Mouse (Mus musculus) liver, embryonic 14.5 days (tissue): Measurements from ENCODE around the gene Gale. TPM values are rescaled to one million over a fixed set of nuclear protein-coding genes. Genes with fewer than 3 reads are reported as not detected.

Experiments
- ATAC-seq: fragments of 200-750 bp; cut with Nextera tagmentation; 2 replicates; pipeline ENCODE4 v1.8.0; 2017; ENCODE audit warnings: moderate number of reproducible peaks, mild to moderate bottlenecking, moderate library complexity; ENCODE audit not compliant: insufficient read depth
- DNase-seq, 3 experiments: peaks; one replicate each; pipeline ENCODE4 v3.0.0-alpha.2; 2012 to 2013; ENCODE audit warnings: low read depth in 3 of 3, low spot score in 3 of 3
- H3K27ac ChIP-seq: fragments of 300-500 bp; sonication (generic); 2 replicates; pipeline ENCODE4 v1.5.1; 2014; ENCODE audit warnings: moderate library complexity, mild to moderate bottlenecking, control low read depth, inconsistent platforms
- H3K27me3 ChIP-seq: fragments of 300-500 bp; sonication (generic); 2 replicates; pipeline ENCODE4 v1.6.1; 2014; ENCODE audit warnings: mild to moderate bottlenecking, low read length, moderate library complexity; ENCODE audit not compliant: control insufficient read depth, insufficient read depth
- H3K36me3 ChIP-seq: fragments of 300-500 bp; sonication (generic); replicated peaks from 2 replicates; pipeline ENCODE4 v1.6.1; 2014; ENCODE audit warnings: low read depth; ENCODE audit not compliant: control insufficient read depth, insufficient read depth
- H3K4me1 ChIP-seq, 2 experiments: fragments of 200-500 bp in 1 of 2; fragments of 300-500 bp in 1 of 2; sonication (generic) in 1 of 2; replicated peaks; 2 replicates each; pipeline ENCODE4 v1.6.1; 2012 to 2014; ENCODE audit warnings: antibody characterized with exemption in 1 of 2, inconsistent platforms in 1 of 2, low read length in 1 of 2; ENCODE audit not compliant: control insufficient read depth in 2 of 2, insufficient read depth in 2 of 2
- H3K4me2 ChIP-seq: fragments of 300-500 bp; sonication (generic); 2 replicates; pipeline ENCODE4 v1.6.1; 2014; ENCODE audit warnings: low read depth, mild to moderate bottlenecking, control low read depth, moderate library complexity
- H3K4me3 ChIP-seq, 2 experiments: fragments of 200-500 bp in 1 of 2; fragments of 300-500 bp in 1 of 2; sonication (generic) in 1 of 2; 2 replicates each; pipeline ENCODE4 v1.5.1; 2012 to 2014; ENCODE audit warnings: low read depth in 2 of 2, low read length in 2 of 2, mild to moderate bottlenecking in 2 of 2, control low read depth in 1 of 2, inconsistent platforms in 1 of 2, moderate library complexity in 1 of 2; ENCODE audit not compliant: insufficient read depth in 1 of 2
- H3K9ac ChIP-seq: fragments of 300-500 bp; sonication (generic); replicated peaks from 2 replicates; pipeline ENCODE4 v1.6.1; 2014; ENCODE audit warnings: mild to moderate bottlenecking, control low read depth, moderate library complexity
- H3K9me3 ChIP-seq: fragments of 300-500 bp; sonication (generic); 2 replicates; pipeline ENCODE4 v1.6.1; 2016; ENCODE audit warnings: low read length, mixed read lengths; ENCODE audit not compliant: control insufficient read depth
- CTCF ChIP-seq: IDR thresholded peaks from 2 replicates; pipeline ENCODE4 v1.5.1; 2016; ENCODE audit warnings: antibody characterized with exemption, low read depth, control low read depth
- EP300 ChIP-seq: IDR thresholded peaks from 2 replicates; pipeline ENCODE4 v1.6.1; 2016; ENCODE audit warnings: antibody characterized with exemption, low read depth
- WGBS: fragments of 180-500 bp; shearing (Covaris S2); extraction: QIAGEN DNeasy Blood & Tissue Kit; methylation state at CpG from one replicate; pipeline ENCODE4 v1.1.7; 2014; ENCODE audit not compliant: insufficient replicate concordance; 5-methylcytosine and 5-hydroxymethylcytosine counted together
- polyA plus RNA-seq, 2 experiments: library from polyadenylated mRNA; depleted of rRNA in 1 of 2; stranded (reverse) in 1 of 2; unstranded in 1 of 2; fragments of >200 nt; fragmentation: Nextera tagmentation in 1 of 2; extraction: Ambion mirVana in 1 of 2; gene quantifications; 2 replicates each; pipeline versions ENCODE4 v1.2.1 to v1.2.3; 2012 to 2014

Gale gene
- polyA plus RNA-seq, 2 experiments = 22.8 to 38.0 TPM

GRCm38 (mm10) chr4:135961709-135962108, 1.8 kb upstream of the Gale start:
- no peaks in the 10 kb centered on the region for H3K27me3 ChIP-seq
- H3K9ac ChIP-seq = no peak overlapping the region
- H3K4me2 ChIP-seq = no peak overlapping the region
- TF ChIP-seq EP300 (no peak), CTCF (no peak)
- 79% methylated on average over 5 of the region's 5 CpGs for WGBS
- DNase-seq (no peak), ATAC-seq (no peak)
- no peak overlapping the region for H3K27ac ChIP-seq
- peaks cover 4 to 10% of the 10 kb centered on the region in 2 experiments for H3K4me1 ChIP-seq
- H3K9me3 ChIP-seq = no peaks in the 10 kb centered on the region
- H3K4me3 ChIP-seq = no peak overlapping the region
- H3K36me3 ChIP-seq = no peaks in the 10 kb centered on the region; the same call in 1 of the 2 replicates

- ATAC-seq (no peak), DNase-seq (no peak)
- peaks cover under 1% of the 10 kb centered on the region; the same call in 1 of the 2 replicates for H3K36me3 ChIP-seq
- no peaks in the 10 kb centered on the region for H3K27me3 ChIP-seq
- H3K9me3 ChIP-seq = no peaks in the 10 kb centered on the region
- 72% methylated on average over 7 of the region's 7 CpGs for WGBS
- H3K4me1 ChIP-seq = peaks cover 4 to 10% of the 10 kb centered on the region in 2 experiments
- H3K9ac ChIP-seq = no peak overlapping the region; the same call in 1 of the 2 replicates
- TF ChIP-seq EP300 = no peak
- TF ChIP-seq CTCF = no peak
- H3K27ac ChIP-seq = no peak overlapping the region
- no peak overlapping the region for H3K4me3 ChIP-seq
- H3K4me2 ChIP-seq = peak overlapping the region; percentile 99
Measured at GRCm38 (mm10) chr4:135962198-135962597, 1.3 kb upstream of the Gale start.

GRCm38 (mm10) chr4:135962946-135963345, 581 bp upstream of the Gale start:
- peaks cover 4 to 10% of the 10 kb centered on the region in 2 experiments for H3K4me1 ChIP-seq
- H3K36me3 ChIP-seq = peaks cover 5% of the 10 kb centered on the region; the same call in 1 of the 2 replicates
- 7% methylated on average over 15 of the region's 15 CpGs for WGBS
- H3K27ac ChIP-seq = peak overlapping the region; percentile 78
- peak overlapping the region; percentile 86 for H3K9ac ChIP-seq
- ATAC-seq (peak; percentile 16; the same call in 1 of the 2 replicates), DNase-seq (no peak)
- TF ChIP-seq EP300 (no peak), CTCF (no peak)
- H3K27me3 ChIP-seq = no peaks in the 10 kb centered on the region
- no peaks in the 10 kb centered on the region for H3K9me3 ChIP-seq
- peak overlapping the region; percentile 99 for H3K4me2 ChIP-seq
- peak overlapping the region; percentile 80 to 90 for H3K4me3 ChIP-seq

GRCm38 (mm10) chr4:135964426-135964825, 899 bp downstream of the Gale start:
- H3K27me3 ChIP-seq = no peaks in the 10 kb centered on the region
- H3K4me1 ChIP-seq = peaks cover 4 to 10% of the 10 kb centered on the region in 2 experiments
- 6% methylated on average over 12 of the region's 12 CpGs for whole genome bisulfite sequencing
- peak overlapping the region; percentile 72 to 90 for H3K4me3 ChIP-seq
- peak overlapping the region; percentile 88 for H3K9ac ChIP-seq
- H3K4me2 ChIP-seq = peak overlapping the region; percentile 99
- H3K9me3 ChIP-seq = no peaks in the 10 kb centered on the region
- peaks cover 10% of the 10 kb centered on the region; the same call in 1 of the 2 replicates for H3K36me3 ChIP-seq
- peak overlapping the region; percentile 46 for H3K27ac ChIP-seq
- DNase-seq (no peak), ATAC-seq (peak; percentile 25)
- TF ChIP-seq EP300 (no peak), CTCF (peak; percentile 26; the same call in 1 of the 2 replicates)

- no peak overlapping the region for H3K4me2 ChIP-seq
- no peaks in the 10 kb centered on the region for H3K27me3 ChIP-seq
- H3K4me3 ChIP-seq = no peak overlapping the region
- ATAC-seq (no peak), DNase-seq (no peak)
- H3K9ac ChIP-seq = no peak overlapping the region
- H3K9me3 ChIP-seq = no peaks in the 10 kb centered on the region
- no peak overlapping the region for H3K27ac ChIP-seq
- 0 out of 2 replicates have a peak, but pooled peaks have one; percentile 10 for TF ChIP-seq CTCF
- no peak for TF ChIP-seq EP300
- 73% methylated on average over 9 of the region's 9 CpGs for WGBS
- H3K36me3 ChIP-seq = peaks cover 14% of the 10 kb centered on the region; the same call in 1 of the 2 replicates
- H3K4me1 ChIP-seq = peaks cover 4 to 10% of the 10 kb centered on the region in 2 experiments
Measured at GRCm38 (mm10) chr4:135965113-135965512, 1.6 kb downstream of the Gale start.
